Mouse (Mus musculus) embryo, embryonic 9.5 days (tissue): ENCODE measurements at regions not wholly inside any gene's neighbourhood (a gene's known extent, or its start where the extent isn't known, plus 50 kb on each side); places are given as distances from the start of the nearest gene placed in this dataset.
A peak's percentile ranks its signal among the peaks of the same experiment; 100 is the strongest.

ENCODE experiments used
- DNase-seq: peaks from one replicate; pipeline ENCODE4 v3.0.0-alpha.2; 2017; ENCODE audit errors: extremely low spot score

- DNase-seq, result no peak
Observed at GRCm38 (mm10) chr1:77790974-77791373, 276.1 kb upstream of the Epha4 start.

- no peak for DNase-seq
Observed at GRCm38 (mm10) chr1:77754326-77754725, 239.4 kb upstream of the Epha4 start.

GRCm38 (mm10) chr1:77748483-77749465, 233.9 kb upstream of the Epha4 start:
- DNase-seq, result peak; percentile 6

- no peak for DNase-seq
Observed at GRCm38 (mm10) chr1:77732099-77732498, 217.2 kb upstream of the Epha4 start.

- DNase-seq, result no peak
Observed at GRCm38 (mm10) chr1:77727561-77727960, 212.7 kb upstream of the Epha4 start.

- DNase-seq, result no peak
Observed at GRCm38 (mm10) chr1:77723246-77723645, 208.4 kb upstream of the Epha4 start.

- DNase-seq, result no peak
Observed at GRCm38 (mm10) chr1:77720859-77721258, 206.0 kb upstream of the Epha4 start.

- no peak for DNase-seq
Observed at GRCm38 (mm10) chr1:77713001-77713400, 198.1 kb upstream of the Epha4 start.

GRCm38 (mm10) chr1:77708202-77709020, 193.5 kb upstream of the Epha4 start:
- DNase-seq, result peak; percentile 7

- no peak for DNase-seq
Observed at GRCm38 (mm10) chr1:77695228-77696018, 180.5 kb upstream of the Epha4 start.

- no peak for DNase-seq
Observed at GRCm38 (mm10) chr1:77663345-77663744, 148.5 kb upstream of the Epha4 start.

- no peak for DNase-seq
Observed at GRCm38 (mm10) chr1:77660436-77660835, 145.5 kb upstream of the Epha4 start.

- no peak for DNase-seq
Observed at GRCm38 (mm10) chr1:77637025-77637424, 122.1 kb upstream of the Epha4 start.

- no peak for DNase-seq
Observed at GRCm38 (mm10) chr1:77629496-77630281, 114.8 kb upstream of the Epha4 start.

- DNase-seq, result no peak
Observed at GRCm38 (mm10) chr1:77628861-77629260, 114.0 kb upstream of the Epha4 start.

- DNase-seq, result no peak
Observed at GRCm38 (mm10) chr1:77617490-77617889, 102.6 kb upstream of the Epha4 start.

GRCm38 (mm10) chr1:77600509-77600908, 85.6 kb upstream of the Epha4 start:
- DNase-seq, result no peak

GRCm38 (mm10) chr1:77592649-77593048, 77.8 kb upstream of the Epha4 start:
- DNase-seq, result no peak

- no peak for DNase-seq
Observed at GRCm38 (mm10) chr1:77592248-77592647, 77.4 kb upstream of the Epha4 start.

GRCm38 (mm10) chr1:77589423-77589822, 74.5 kb upstream of the Epha4 start:
- DNase-seq, result no peak

- DNase-seq, result no peak
Observed at GRCm38 (mm10) chr1:77585520-77585919, 70.6 kb upstream of the Epha4 start.
